Mouse (Mus musculus): ENCODE results near the gene Glipr1l3.
"Not testable (repeated sequence)": the region's sequence is repeated elsewhere in the genome, so short reads cannot be mapped to it uniquely, and the experiment has no call there.

GRCm38 (mm10) chr10:112105785-112106184 lies 54.3 kb downstream of the Glipr1l3 start:
- not testable (repeated sequence) for TF ChIP-seq POLR2A (IDR thresholded peaks at IDR 0.05; ENCODE audit: control insufficient read depth, extremely low read depth, insufficient read depth, low read length, poor library complexity)
- TF ChIP-seq CTCF (IDR thresholded peaks at IDR 0.05; ENCODE audit: borderline replicate concordance, control insufficient read depth, extremely low read depth, insufficient read depth, low read length, poor library complexity) = 0 out of 2 replicates have a peak, but pooled peaks have one; percentile 31
